Mouse (Mus musculus) olfactory bulb, adult 2 months (tissue): Measurements from ENCODE around the gene Ubl7. TPM values are rescaled to one million over a fixed set of nuclear protein-coding genes. Genes with fewer than 3 reads are reported as not detected.

Source experiments
- H3K27ac ChIP-seq: fragments of 200-500 bp; 2 replicates; pipeline ENCODE4 v1.5.1; 2012; ENCODE audit warnings: low read depth, low read length; ENCODE audit not compliant: insufficient read depth
- H3K4me1 ChIP-seq: fragments of 200-500 bp; 2 replicates; pipeline ENCODE4 v1.6.1; 2012; ENCODE audit warnings: low read length; ENCODE audit not compliant: control insufficient read depth, insufficient read depth
- H3K4me3 ChIP-seq: fragments of 200-500 bp; 2 replicates; pipeline ENCODE4 v1.5.1; 2012; ENCODE audit warnings: mild to moderate bottlenecking, low read depth, low read length, moderate library complexity; ENCODE audit not compliant: insufficient read depth
- CTCF ChIP-seq: fragments of 200-500 bp; IDR thresholded peaks from 2 replicates; pipeline ENCODE4 v1.5.1; 2012; ENCODE audit warnings: low read depth, mild to moderate bottlenecking, low read length, moderate library complexity; ENCODE audit not compliant: insufficient read depth
- POLR2A ChIP-seq: fragments of 200-500 bp; IDR thresholded peaks from 2 replicates; pipeline ENCODE4 v1.6.1; 2012; ENCODE audit warnings: mild to moderate bottlenecking, low read depth, low read length, moderate library complexity; ENCODE audit not compliant: insufficient read depth
- WGBS: fragments of 180-500 bp; shearing (Covaris S2); methylation state at CpG from one replicate; pipeline ENCODE4 v1.1.7; 2018; 5-methylcytosine and 5-hydroxymethylcytosine counted together
- polyA plus RNA-seq: library from polyadenylated mRNA; stranded (reverse); fragments of >200 nt; gene quantifications from 2 replicates; pipeline ENCODE4 v1.2.4, GENCODE M21; 2012; ENCODE audit warnings: low replicate concordance; ENCODE audit not compliant: missing spikeins, insufficient read depth, insufficient read length

The Ubl7 gene
- polyA plus RNA-seq, 1 experiment: not detected

GRCm38 (mm10) chr9:57951993-57952392, 41.2 kb downstream of the Ubl7 start:
- Histone ChIP-seq H3K4me3 (no peak overlapping the region), H3K27ac (peak overlapping the region; percentile 43), H3K4me1 (peaks cover 63% of the 10 kb centered on the region)
- TF ChIP-seq POLR2A (no peak), CTCF (no peak)
- WGBS: 80% methylated on average over 6 of the region's 6 CpGs

GRCm38 (mm10) chr9:57954962-57955744, 44.4 kb downstream of the Ubl7 start:
- 60% methylated on average over 12 of the region's 12 CpGs for WGBS
- H3K4me1 ChIP-seq: peaks cover 40% of the 10 kb centered on the region
- H3K27ac ChIP-seq: no peak overlapping the region
- H3K4me3 ChIP-seq: no peak overlapping the region
- TF ChIP-seq CTCF: no peak
- TF ChIP-seq POLR2A: no peak

- Histone ChIP-seq H3K27ac (no peak overlapping the region), H3K4me3 (no peak overlapping the region), H3K4me1 (peaks cover 33% of the 10 kb centered on the region)
- TF ChIP-seq CTCF: no peak
- TF ChIP-seq POLR2A: no peak
- 87% methylated on average over 6 of the region's 6 CpGs for WGBS
Measured at GRCm38 (mm10) chr9:57955764-57956163, 45.0 kb downstream of the Ubl7 start.

- peaks cover 30% of the 10 kb centered on the region for H3K4me1 ChIP-seq
- WGBS: 86% methylated on average over 9 of the region's 9 CpGs
- H3K4me3 ChIP-seq: no peak overlapping the region
- no peak overlapping the region for H3K27ac ChIP-seq
- TF ChIP-seq POLR2A (no peak), CTCF (no peak)
Measured at GRCm38 (mm10) chr9:57956196-57956837, 45.5 kb downstream of the Ubl7 start.

- H3K27ac ChIP-seq: peak overlapping the region; percentile 12; the same call in 1 of the 2 replicates
- 74% methylated on average over 5 of the region's 5 CpGs for WGBS
- no peak for TF ChIP-seq CTCF
- no peak for TF ChIP-seq POLR2A
- peaks cover 25% of the 10 kb centered on the region for H3K4me1 ChIP-seq
- no peak overlapping the region for H3K4me3 ChIP-seq
Measured at GRCm38 (mm10) chr9:57956838-57957236, 46.1 kb downstream of the Ubl7 start.

- Histone ChIP-seq H3K27ac (no peak overlapping the region), H3K4me3 (no peak overlapping the region), H3K4me1 (peaks cover 16% of the 10 kb centered on the region)
- no peak for TF ChIP-seq POLR2A
- no peak for TF ChIP-seq CTCF
- 66% methylated on average over 1 of the region's 1 CpGs for WGBS
Measured at GRCm38 (mm10) chr9:57958615-57959014, 47.8 kb downstream of the Ubl7 start.

GRCm38 (mm10) chr9:57959399-57959798, 48.6 kb downstream of the Ubl7 start:
- 79% methylated on average over 10 of the region's 10 CpGs for WGBS
- H3K4me1 ChIP-seq: peaks cover 12% of the 10 kb centered on the region
- no peak overlapping the region for H3K4me3 ChIP-seq
- no peak for TF ChIP-seq CTCF
- H3K27ac ChIP-seq: no peak overlapping the region

- peaks cover 6% of the 10 kb centered on the region; the same call in 1 of the 2 replicates for H3K4me1 ChIP-seq
- no peak overlapping the region for H3K4me3 ChIP-seq
- WGBS: 89% methylated on average over 17 of the region's 17 CpGs
- TF ChIP-seq CTCF (no peak), POLR2A (no peak)
- H3K27ac ChIP-seq: no peak overlapping the region
Measured at GRCm38 (mm10) chr9:57959886-57960866, 49.4 kb downstream of the Ubl7 start.

- Histone ChIP-seq H3K4me1 (peaks cover 3% of the 10 kb centered on the region; the same call in 1 of the 2 replicates), H3K27ac (no peak overlapping the region), H3K4me3 (no peak overlapping the region)
- no peak for TF ChIP-seq CTCF
- TF ChIP-seq POLR2A: no peak
- 87% methylated on average over 15 of the region's 15 CpGs for WGBS
Measured at GRCm38 (mm10) chr9:57961226-57961625, 50.4 kb downstream of the Ubl7 start.
